Mouse (Mus musculus) hindbrain, postnatal 0 days (tissue): ENCODE results near the gene Krt87. TPM values are rescaled to one million over a fixed set of nuclear protein-coding genes. Genes with fewer than 3 reads are reported as not detected.

Experiments
- ATAC-seq: fragments of 200-750 bp; cut with Nextera tagmentation; 2 replicates; pipeline ENCODE4 v1.8.0; 2017; ENCODE audit warnings: mild to moderate bottlenecking, moderate TSS enrichment, moderate library complexity
- DNase-seq: peaks from one replicate; pipeline ENCODE4 v3.0.0-alpha.2; 2015; ENCODE audit warnings: low spot score
- H3K27ac ChIP-seq: fragments of 300-500 bp; sonication (generic); 2 replicates; pipeline ENCODE4 v1.5.1; 2014; ENCODE audit warnings: mild to moderate bottlenecking
- H3K27me3 ChIP-seq: fragments of 300-500 bp; sonication (generic); 2 replicates; pipeline ENCODE4 v1.6.1; 2014; ENCODE audit warnings: low read length, mixed read lengths; ENCODE audit not compliant: insufficient read depth
- H3K36me3 ChIP-seq: fragments of 300-500 bp; sonication (generic); 2 replicates; pipeline ENCODE4 v1.6.1; 2014; ENCODE audit warnings: low read length, mixed read lengths; ENCODE audit not compliant: insufficient read depth
- H3K4me1 ChIP-seq: fragments of 300-500 bp; sonication (generic); 2 replicates; pipeline ENCODE4 v1.6.1; 2014; ENCODE audit warnings: antibody characterized with exemption, low read length, mixed read lengths; ENCODE audit not compliant: insufficient read depth
- H3K4me2 ChIP-seq: fragments of 300-500 bp; sonication (generic); 2 replicates; pipeline ENCODE4 v1.6.1; 2014; ENCODE audit warnings: low read depth, mild to moderate bottlenecking, low read length, moderate library complexity, mixed read lengths
- H3K4me3 ChIP-seq: fragments of 300-500 bp; sonication (generic); 2 replicates; pipeline ENCODE4 v1.5.1; 2014; ENCODE audit warnings: low read length
- H3K9ac ChIP-seq: fragments of 300-500 bp; sonication (generic); replicated peaks from 2 replicates; pipeline ENCODE4 v1.6.1; 2014; ENCODE audit warnings: mild to moderate bottlenecking, low read length, moderate library complexity, mixed read lengths
- H3K9me3 ChIP-seq: fragments of 300-500 bp; sonication (generic); 2 replicates; pipeline ENCODE4 v1.6.1; 2016; ENCODE audit warnings: low read length, mixed read lengths
- CTCF ChIP-seq: IDR thresholded peaks from 2 replicates; pipeline ENCODE4 v1.5.1; 2016; ENCODE audit warnings: antibody characterized with exemption, control low read depth, low read depth
- WGBS: fragments of 180-500 bp; shearing (Covaris S2); extraction: QIAGEN DNeasy Blood & Tissue Kit; methylation state at CpG from one replicate; pipeline ENCODE4 v1.1.7; 2014; 5-methylcytosine and 5-hydroxymethylcytosine counted together
- polyA plus RNA-seq: library from polyadenylated mRNA; unstranded; fragments of >200 nt; fragmentation: Nextera tagmentation; extraction: Ambion mirVana; gene quantifications from 2 replicates; pipeline ENCODE4 v1.2.1, GENCODE M21; 2015
- total RNA-seq: library from RNA; depleted of rRNA; stranded (reverse); fragments of >200 nt; gene quantifications from 2 replicates; pipeline ENCODE4 v1.2.3, GENCODE M21; 2014; rRNA removed

Gene Krt87
- total RNA-seq (0.75 and 1.5 TPM in 2 replicates), polyA plus RNA-seq (0.69 and 0.96 TPM in 2 replicates)

GRCm38 (mm10) chr15:101438555-101438954, at the start of gene Krt87:
Gene Krt87 (minus strand): TSS chr15:101438804.
- peak within 1 kb of the TSS; percentile 69 for H3K4me2 ChIP-seq
- no peak for ATAC-seq
- H3K9me3 ChIP-seq: no peaks in the 10 kb centered on the region
- H3K9ac ChIP-seq: peak within 1 kb of the TSS; percentile 51
- peaks cover 5% of the 10 kb centered on the region; the same call in 1 of the 2 replicates for H3K4me1 ChIP-seq
- 0 out of 2 replicates have a peak, but pooled peaks cover 5% of the 10 kb centered on the region for H3K27me3 ChIP-seq
- no peak within 1 kb of the TSS for H3K27ac ChIP-seq
- 3% methylated on average over 31 of the region's 34 CpGs for WGBS
- H3K4me3 ChIP-seq: peak within 1 kb of the TSS; percentile 35
- no peak for TF ChIP-seq CTCF
- DNase-seq: no peak
- no peaks in the 10 kb centered on the region for H3K36me3 ChIP-seq

- 78% methylated on average over 11 of the region's 11 CpGs for WGBS
These were observed 47.5 kb upstream of the Krt87 start for GRCm38 (mm10) chr15:101485911-101486635.

GRCm38 (mm10) chr15:101484939-101485338, 46.3 kb upstream of the Krt87 start:
- ATAC-seq: no peak
- WGBS: 77% methylated on average over 1 of the region's 1 CpGs

More at GRCm38 (mm10) chr15:101485911-101486635, 47.5 kb upstream of the Krt87 start:
- Histone ChIP-seq H3K27me3 (no peaks in the 10 kb centered on the region), H3K4me1 (no peaks in the 10 kb centered on the region; the same call in 1 of the 2 replicates), H3K9ac (no peak overlapping the region), H3K4me3 (no peak overlapping the region), H3K27ac (no peak overlapping the region), H3K4me2 (no peak overlapping the region), H3K36me3 (no peaks in the 10 kb centered on the region), H3K9me3 (no peaks in the 10 kb centered on the region)
- no peak for TF ChIP-seq CTCF
- DNase-seq (no peak), ATAC-seq (no peak)

GRCm38 (mm10) chr15:101483646-101484045, 45.0 kb upstream of the Krt87 start:
- no peak for DNase-seq
- no peaks in the 10 kb centered on the region for H3K9me3 ChIP-seq
- no peak overlapping the region for H3K9ac ChIP-seq
- H3K27me3 ChIP-seq: no peaks in the 10 kb centered on the region
- H3K27ac ChIP-seq: no peak overlapping the region
- H3K4me2 ChIP-seq: no peak overlapping the region
- no peak for TF ChIP-seq CTCF
- peaks cover 6% of the 10 kb centered on the region for H3K4me1 ChIP-seq
- H3K36me3 ChIP-seq: no peaks in the 10 kb centered on the region
- no peak overlapping the region for H3K4me3 ChIP-seq
- no peak for ATAC-seq
- WGBS: 92% methylated on average over 1 of the region's 1 CpGs

More at GRCm38 (mm10) chr15:101484939-101485338, 46.3 kb upstream of the Krt87 start:
- TF ChIP-seq CTCF: no peak
- H3K9ac ChIP-seq: no peak overlapping the region
- H3K4me1 ChIP-seq: no peaks in the 10 kb centered on the region; the same call in 1 of the 2 replicates
- H3K9me3 ChIP-seq: no peaks in the 10 kb centered on the region
- no peaks in the 10 kb centered on the region for H3K27me3 ChIP-seq
- no peak for DNase-seq
- H3K4me3 ChIP-seq: no peak overlapping the region
- H3K27ac ChIP-seq: no peak overlapping the region
- no peak overlapping the region for H3K4me2 ChIP-seq
- no peaks in the 10 kb centered on the region for H3K36me3 ChIP-seq

- Histone ChIP-seq H3K4me3 (no peak overlapping the region), H3K4me2 (no peak overlapping the region), H3K27ac (no peak overlapping the region), H3K9me3 (no peaks in the 10 kb centered on the region), H3K4me1 (peaks cover 6% of the 10 kb centered on the region), H3K9ac (no peak overlapping the region), H3K36me3 (no peaks in the 10 kb centered on the region), H3K27me3 (no peaks in the 10 kb centered on the region)
- no peak for ATAC-seq
- 45% methylated on average over 4 of the region's 4 CpGs for WGBS
- DNase-seq: no peak
- TF ChIP-seq CTCF: no peak
These were observed 43.5 kb upstream of the Krt87 start for GRCm38 (mm10) chr15:101482056-101482455.

GRCm38 (mm10) chr15:101479666-101480060, 41.1 kb upstream of the Krt87 start:
- H3K9ac ChIP-seq: peak overlapping the region; percentile 41; the same call in 1 of the 2 replicates
- H3K27ac ChIP-seq: no peak overlapping the region
- ATAC-seq (no peak), DNase-seq (peak; percentile 36)
- H3K4me2 ChIP-seq: peak overlapping the region; percentile 53
- 27% methylated on average over 11 of the region's 11 CpGs for WGBS
- H3K27me3 ChIP-seq: no peaks in the 10 kb centered on the region; the same call in 1 of the 2 replicates
- peaks cover 6% of the 10 kb centered on the region for H3K4me1 ChIP-seq
- no peak for TF ChIP-seq CTCF
- H3K36me3 ChIP-seq: no peaks in the 10 kb centered on the region
- no peaks in the 10 kb centered on the region for H3K9me3 ChIP-seq
- H3K4me3 ChIP-seq: peak overlapping the region; percentile 19
